Mouse (Mus musculus): ENCODE measurements at regions not wholly inside any gene's neighbourhood (a gene's known extent, or its start where the extent isn't known, plus 50 kb on each side); places are given as distances from the start of the nearest gene placed in this dataset.

DNA sequence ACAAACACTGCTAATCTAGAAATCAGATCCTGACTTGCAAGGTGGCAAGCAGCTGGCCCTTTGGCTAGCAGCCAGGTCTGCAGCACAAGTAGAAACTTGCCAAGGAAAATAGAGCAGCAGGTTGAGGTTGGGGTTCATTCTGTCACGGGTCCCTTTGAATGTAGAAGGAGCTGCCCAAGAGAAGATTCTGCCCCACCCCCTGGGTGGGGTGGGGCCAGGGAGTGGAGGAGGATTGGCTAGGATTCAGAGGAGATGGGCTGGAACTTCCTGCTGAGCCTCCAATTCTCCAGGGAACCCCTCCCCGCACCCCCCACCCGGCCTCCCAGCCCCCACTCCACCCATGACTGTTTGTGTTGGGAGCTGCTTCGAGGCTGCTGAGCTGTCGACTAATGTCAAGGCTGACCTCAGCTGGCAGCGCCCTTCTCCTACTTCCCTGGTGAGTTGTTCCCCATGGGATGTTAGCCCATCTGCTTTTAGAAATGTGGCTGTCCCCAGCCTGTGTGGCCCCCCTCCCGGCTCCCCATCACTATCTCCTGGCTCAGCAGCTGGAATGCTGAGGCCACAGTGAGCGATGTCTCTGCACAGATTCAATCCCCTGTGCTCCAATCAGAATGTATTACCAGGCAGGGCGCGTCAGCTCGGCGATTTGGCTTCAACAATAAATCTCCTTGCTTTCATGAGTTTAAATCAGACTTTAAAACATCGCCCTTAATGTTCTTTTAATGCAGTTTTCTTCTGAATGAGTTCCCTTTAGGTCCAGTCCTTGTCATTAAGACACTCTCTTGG lies 447.8 kb upstream of the Kif2a start:
- DNase-seq: peak; percentile 24

DNA sequence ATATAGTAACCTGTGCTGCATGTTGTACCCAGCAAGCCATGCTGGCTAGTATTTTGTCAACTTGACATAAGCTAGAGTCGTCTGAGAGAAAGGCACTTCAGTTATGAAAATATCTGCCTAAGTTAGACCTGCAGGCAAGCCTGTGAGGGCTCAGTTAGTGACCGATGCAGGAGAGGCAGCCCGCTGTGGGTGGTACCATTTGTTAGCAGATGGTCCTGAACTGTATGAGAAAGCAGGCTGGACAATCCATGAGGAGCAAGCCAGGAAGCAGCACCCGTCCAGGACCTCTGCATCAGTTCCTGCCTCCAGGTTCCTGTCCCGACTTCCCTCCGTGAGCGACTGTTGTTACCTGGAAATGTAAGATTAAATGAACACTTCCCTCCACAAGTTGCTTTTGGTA lies 440.9 kb upstream of the Kif2a start:
- no peak for DNase-seq

DNA sequence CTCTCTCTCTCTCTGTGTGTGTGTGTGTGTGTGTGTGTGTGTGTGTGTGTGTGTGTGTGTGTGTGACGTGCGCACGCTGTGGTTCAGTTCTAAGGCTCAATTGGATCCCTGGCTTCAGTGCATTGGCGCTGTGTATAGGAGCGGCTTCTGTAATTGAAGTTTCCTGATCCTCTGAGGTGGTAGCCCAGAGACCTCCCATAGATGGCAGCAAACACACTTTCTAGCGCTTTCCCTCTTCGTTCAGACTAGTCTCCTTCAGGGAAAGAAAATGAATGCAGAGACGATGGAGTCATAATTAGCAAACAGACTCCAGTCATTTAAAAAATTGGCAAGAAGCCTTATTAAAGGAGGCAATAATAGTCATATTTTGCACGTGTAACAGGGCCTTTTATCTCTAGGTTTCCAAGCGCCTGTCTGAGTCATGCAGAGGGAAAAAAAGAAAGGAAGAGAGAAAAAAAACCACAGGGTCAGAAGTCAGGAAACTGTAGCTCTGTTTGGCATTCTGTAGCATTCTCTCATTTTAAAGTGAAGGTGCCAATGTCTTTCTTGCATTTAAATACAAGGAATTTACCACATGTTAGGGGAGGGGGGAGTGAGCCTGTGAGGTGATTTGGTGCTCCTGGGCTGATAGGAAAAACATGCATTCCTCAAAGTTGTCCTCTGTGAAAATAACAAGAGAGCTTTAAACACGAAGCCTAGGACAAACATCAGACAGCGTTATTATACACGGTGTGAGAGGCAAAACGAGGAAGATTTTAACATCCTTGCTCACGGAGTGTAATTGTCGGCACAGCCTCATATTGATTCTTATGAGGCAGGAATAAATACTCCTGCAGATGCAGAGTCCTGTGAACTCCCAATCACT lies 439.4 kb upstream of the Kif2a start:
- DNase-seq: peak; percentile 15

GRCm38 (mm10) chr13:107458730-107459129 lies 436.8 kb upstream of the Kif2a start:
- DNase-seq: no peak

- DNase-seq: no peak
Measured at GRCm38 (mm10) chr13:107457270-107457669, 435.3 kb upstream of the Kif2a start.

DNA sequence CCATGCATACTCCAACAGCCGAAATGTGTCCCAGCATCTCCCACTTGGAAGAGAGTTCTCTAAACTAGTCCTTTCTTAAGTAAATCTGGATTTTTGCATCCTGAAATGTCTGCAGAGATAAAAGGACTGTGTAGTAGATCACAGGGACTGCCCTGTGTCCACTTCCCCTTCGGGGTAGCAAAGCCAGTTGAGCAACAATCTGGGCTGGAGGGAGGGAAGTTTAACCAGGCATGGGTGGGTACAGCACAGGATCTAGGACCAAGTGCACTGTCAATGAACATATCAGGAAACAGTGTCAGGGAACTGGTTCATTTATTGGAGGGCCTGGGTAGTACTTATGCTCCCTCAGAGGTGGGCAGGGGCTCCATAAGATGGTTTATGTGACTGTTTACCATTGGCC lies 434.5 kb upstream of the Kif2a start:
- DNase-seq: no peak

GRCm38 (mm10) chr13:107449598-107450179 lies 427.8 kb upstream of the Kif2a start:
- peak; percentile 46 for DNase-seq

GRCm38 (mm10) chr13:107447813-107448212 lies 425.9 kb upstream of the Kif2a start:
- DNase-seq: no peak

GRCm38 (mm10) chr13:107419363-107420155 lies 397.6 kb upstream of the Kif2a start:
- DNase-seq: no peak

DNA sequence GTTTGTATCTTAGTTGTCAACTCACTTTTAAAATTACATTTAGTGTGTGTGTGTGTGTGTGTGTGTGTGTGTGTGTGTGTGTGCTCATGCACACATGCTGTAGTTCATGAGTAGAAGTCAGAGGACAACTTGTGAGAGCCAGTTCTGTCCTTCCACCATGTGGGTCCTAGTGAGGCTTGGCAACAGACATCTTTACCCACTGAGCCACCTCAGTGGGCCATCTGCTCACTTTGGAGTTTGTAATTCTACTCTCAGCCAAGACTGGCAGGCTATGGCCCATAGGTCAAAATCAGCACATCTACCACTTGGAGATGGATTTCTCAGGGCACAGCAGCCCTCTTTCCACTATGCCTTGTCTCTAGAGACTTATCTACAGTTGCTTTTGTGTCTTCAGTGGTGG lies 388.3 kb upstream of the Kif2a start:
- no peak for DNase-seq

GRCm38 (mm10) chr13:107407674-107408026 lies 385.7 kb upstream of the Kif2a start:
- no peak for DNase-seq

GRCm38 (mm10) chr13:107406977-107407673 lies 385.2 kb upstream of the Kif2a start:
- no peak for DNase-seq

GRCm38 (mm10) chr13:107398621-107399363 lies 376.9 kb upstream of the Kif2a start:
- no peak for DNase-seq

DNA sequence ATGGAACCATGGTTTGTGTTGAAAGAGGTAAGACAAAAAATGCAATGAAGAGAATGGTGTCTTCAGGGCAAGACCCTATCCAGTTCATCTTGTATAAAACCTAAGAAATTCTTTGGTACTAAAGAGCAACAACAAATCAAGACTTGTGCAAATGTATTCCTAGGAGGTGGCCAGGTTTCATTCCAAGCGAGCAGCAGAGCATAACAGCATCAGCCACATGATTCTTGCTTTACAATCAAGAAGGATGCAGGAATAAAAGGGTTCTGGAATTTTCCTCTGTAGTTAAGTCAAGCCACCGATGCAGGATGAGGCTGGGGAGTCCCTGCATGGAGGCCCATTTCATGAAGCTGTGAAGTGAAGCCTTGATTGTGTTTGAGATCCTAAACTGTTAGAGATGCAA lies 374.1 kb upstream of the Kif2a start:
- DNase-seq: no peak

GRCm38 (mm10) chr13:107394451-107394850 lies 372.5 kb upstream of the Kif2a start:
- no peak for DNase-seq

DNA sequence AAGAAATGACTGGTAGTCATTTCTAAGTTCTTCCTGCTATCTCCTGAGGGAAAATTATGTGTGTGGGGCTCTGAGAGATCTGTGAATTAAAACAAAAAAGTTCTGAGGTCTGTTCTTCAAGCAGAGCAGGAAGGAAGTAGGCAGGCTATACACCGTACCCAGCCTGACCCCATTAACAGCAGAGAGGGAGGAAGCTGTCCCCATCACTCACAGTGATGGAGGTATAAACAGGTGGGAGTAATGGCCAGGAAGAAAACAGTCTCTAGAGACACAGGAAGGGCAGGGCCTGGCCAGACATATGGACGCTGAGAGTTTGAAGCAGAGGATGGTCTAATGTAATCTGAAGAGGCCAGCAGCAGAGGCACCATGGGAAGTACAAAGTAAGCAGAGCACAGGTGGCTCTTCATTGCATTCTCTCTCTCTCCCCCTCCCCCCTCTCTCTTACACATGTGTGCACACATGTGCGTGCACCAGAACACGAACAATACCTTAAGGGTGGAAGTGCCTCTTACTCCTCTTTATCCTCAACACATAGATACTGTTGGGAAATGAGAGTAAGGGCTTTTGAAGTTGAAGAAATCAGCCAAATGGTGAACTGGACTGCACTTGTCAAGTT lies 367.7 kb upstream of the Kif2a start:
- DNase-seq: no peak

DNA sequence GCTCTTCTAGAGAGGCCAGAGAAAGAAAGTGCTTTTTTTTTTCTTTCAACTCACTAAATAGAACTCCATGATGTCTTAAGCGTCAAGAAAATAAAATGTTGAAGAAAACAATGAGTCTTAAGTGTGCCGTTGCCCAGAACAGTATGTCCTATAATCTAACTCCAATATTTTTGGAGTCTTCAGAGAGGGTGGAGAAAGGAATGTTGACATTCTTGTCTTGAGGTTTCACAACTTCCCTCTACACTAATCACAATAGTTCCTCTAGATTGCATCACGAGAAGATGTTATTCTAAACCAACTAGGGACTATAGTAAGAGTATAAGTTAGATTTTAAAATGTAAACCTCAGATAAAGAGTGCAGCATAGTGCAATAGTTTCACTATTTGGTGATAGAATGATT lies 367.1 kb upstream of the Kif2a start:
- DNase-seq: no peak

DNA sequence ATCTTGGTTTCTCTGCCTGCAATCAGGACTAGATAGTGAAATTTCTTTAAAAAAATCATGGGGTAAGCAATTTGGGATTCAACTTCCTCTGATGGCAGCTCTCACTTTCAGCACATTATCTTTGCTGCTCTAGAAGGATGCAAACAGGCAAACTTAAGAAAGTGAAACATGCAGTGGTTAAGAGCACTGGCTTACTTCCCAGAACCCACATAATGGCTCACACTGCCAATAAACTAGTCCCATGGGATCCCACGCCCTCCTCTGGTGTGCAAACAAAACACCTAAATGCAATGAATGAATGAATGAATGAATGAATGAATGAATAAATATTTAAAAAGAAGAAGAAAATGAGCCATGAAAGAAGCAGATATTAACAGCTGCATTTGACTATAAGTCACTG lies 356.1 kb upstream of the Kif2a start:
- DNase-seq: no peak

GRCm38 (mm10) chr13:107372666-107373065 lies 350.7 kb upstream of the Kif2a start:
- DNase-seq: no peak

Data from gastrocnemius, postnatal 25 days (tissue).